Mouse (Mus musculus) lung, adult 2 months (tissue): ENCODE results near the gene Abca2.

Experiments used
- CTCF ChIP-seq: fragments of 200-500 bp; IDR thresholded peaks from 2 replicates; pipeline ENCODE4 v1.5.1; 2011; ENCODE audit warnings: mild to moderate bottlenecking, low read length, control low read depth; ENCODE audit not compliant: insufficient read depth
- POLR2A ChIP-seq: fragments of 200-500 bp; IDR thresholded peaks from 2 replicates; pipeline ENCODE4 v1.6.1; 2011; ENCODE audit warnings: low read depth, mild to moderate bottlenecking, control low read depth, low read length, borderline replicate concordance; ENCODE audit errors: extremely low read depth

- no peak for TF ChIP-seq POLR2A
- no peak for TF ChIP-seq CTCF
Measured at GRCm38 (mm10) chr2:25436286-25436820, 7.8 kb downstream of the Abca2 start.
